Mouse (Mus musculus) embryonic facial prominence, embryonic 12.5 days (tissue): ENCODE data around the gene Vstm4. TPM values are rescaled to one million over a fixed set of nuclear protein-coding genes. Genes with fewer than 3 reads are reported as not detected.

Source experiments
- ATAC-seq: fragments of 200-750 bp; cut with Nextera tagmentation; 2 replicates; pipeline ENCODE4 v1.8.0; 2017; ENCODE audit not compliant: insufficient number of reproducible peaks, insufficient read depth, low FRiP score, low TSS enrichment
- H3K27ac ChIP-seq: fragments of 300-500 bp; sonication (generic); 2 replicates; pipeline ENCODE4 v1.5.1; 2016; ENCODE audit warnings: mild to moderate bottlenecking
- H3K27me3 ChIP-seq: fragments of 300-500 bp; sonication (generic); 2 replicates; pipeline ENCODE4 v1.6.1; 2016; ENCODE audit warnings: mild to moderate bottlenecking, moderate library complexity
- H3K36me3 ChIP-seq: fragments of 300-500 bp; sonication (generic); 2 replicates; pipeline ENCODE4 v1.6.1; 2016; ENCODE audit warnings: mild to moderate bottlenecking
- H3K4me1 ChIP-seq: fragments of 300-500 bp; sonication (generic); 2 replicates; pipeline ENCODE4 v1.6.1; 2016
- H3K4me2 ChIP-seq: fragments of 300-500 bp; sonication (generic); replicated peaks from 2 replicates; pipeline ENCODE4 v1.6.1; 2016; ENCODE audit warnings: mild to moderate bottlenecking, moderate library complexity
- H3K4me3 ChIP-seq: fragments of 300-500 bp; sonication (generic); 2 replicates; pipeline ENCODE4 v1.5.1; 2016; ENCODE audit warnings: mild to moderate bottlenecking
- H3K9ac ChIP-seq: fragments of 300-500 bp; sonication (generic); 2 replicates; pipeline ENCODE4 v1.6.1; 2016; ENCODE audit warnings: mild to moderate bottlenecking, moderate library complexity
- H3K9me3 ChIP-seq: fragments of 300-500 bp; sonication (generic); 2 replicates; pipeline ENCODE4 v1.6.1; 2016; ENCODE audit warnings: mild to moderate bottlenecking, moderate library complexity
- WGBS: fragments of 180-500 bp; shearing (Covaris S2); methylation state at CpG from one replicate; pipeline ENCODE4 v1.1.7; 2016; 5-methylcytosine and 5-hydroxymethylcytosine counted together
- polyA plus RNA-seq: library from polyadenylated mRNA; unstranded; fragments of >200 nt; fragmentation: Nextera tagmentation; extraction: Ambion mirVana; gene quantifications from 2 replicates; pipeline ENCODE4 v1.2.1, GENCODE M21; 2016

Vstm4 gene
- polyA plus RNA-seq, 1 experiment from 2014 or later: 12.8 TPM

DNA sequence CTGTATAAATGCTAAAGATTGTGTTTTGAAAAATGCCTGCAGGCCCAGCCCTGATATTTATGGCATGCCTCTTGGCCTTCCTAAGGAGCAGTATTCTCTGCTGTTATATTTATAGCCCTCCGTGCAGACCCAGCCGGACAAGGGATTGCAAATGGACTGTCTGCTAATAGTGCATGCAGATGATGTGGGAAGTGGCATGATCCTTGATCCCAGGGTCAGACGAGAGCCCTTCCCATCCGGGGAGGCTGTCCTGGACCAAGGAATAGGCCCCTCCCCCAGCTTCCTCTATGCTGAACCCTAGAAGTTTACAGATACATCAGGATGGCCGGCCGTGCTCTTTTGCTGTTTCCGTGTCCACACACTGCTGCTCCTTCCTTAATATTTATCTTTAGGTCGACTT is 102.1 kb downstream of the Vstm4 start:
- H3K4me1 ChIP-seq: no peaks in the 10 kb centered on the region; the same call in none of the 2 replicates
- no peak for ATAC-seq
- no peak overlapping the region for H3K4me2 ChIP-seq
- 45% methylated on average over 8 of the region's 8 CpGs for WGBS
- H3K4me3 ChIP-seq: no peak overlapping the region
- H3K27ac ChIP-seq: no peak overlapping the region
- H3K36me3 ChIP-seq: no peaks in the 10 kb centered on the region
- H3K9ac ChIP-seq: no peak overlapping the region
- H3K27me3 ChIP-seq: no peaks in the 10 kb centered on the region
- no peaks in the 10 kb centered on the region for H3K9me3 ChIP-seq

GRCm38 (mm10) chr14:32960481-32960880 is 103.9 kb downstream of the Vstm4 start:
- peaks cover 11% of the 10 kb centered on the region for H3K4me1 ChIP-seq
- no peak overlapping the region for H3K4me2 ChIP-seq
- WGBS: 37% methylated on average over 5 of the region's 5 CpGs
- no peak overlapping the region for H3K9ac ChIP-seq
- no peak for ATAC-seq
- H3K27me3 ChIP-seq: no peaks in the 10 kb centered on the region
- no peaks in the 10 kb centered on the region for H3K36me3 ChIP-seq
- H3K27ac ChIP-seq: no peak overlapping the region
- no peak overlapping the region for H3K4me3 ChIP-seq
- no peaks in the 10 kb centered on the region for H3K9me3 ChIP-seq

DNA sequence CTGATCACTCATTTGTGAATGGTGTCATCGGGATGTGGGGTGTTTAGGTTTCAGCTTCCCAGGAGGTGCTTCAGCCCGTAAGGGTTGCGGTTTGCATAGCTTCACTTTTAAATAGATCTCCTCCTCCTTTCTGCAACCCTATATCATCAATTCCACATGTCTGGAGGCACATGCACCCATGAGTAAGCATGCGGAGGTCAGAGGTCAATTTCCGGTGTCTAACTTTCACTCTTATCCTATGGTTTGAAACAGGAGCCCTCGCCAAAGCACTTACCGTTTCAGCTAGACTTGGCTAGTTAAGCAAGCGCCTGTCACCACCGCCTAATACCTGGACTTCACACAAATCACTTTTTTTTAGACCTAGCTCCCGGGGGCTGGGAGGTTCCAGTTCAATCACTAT is 108.2 kb downstream of the Vstm4 start:
- no peaks in the 10 kb centered on the region for H3K27me3 ChIP-seq
- H3K4me3 ChIP-seq: no peak overlapping the region
- no peaks in the 10 kb centered on the region for H3K9me3 ChIP-seq
- H3K36me3 ChIP-seq: no peaks in the 10 kb centered on the region
- no peak overlapping the region for H3K9ac ChIP-seq
- no peak overlapping the region for H3K4me2 ChIP-seq
- peaks cover 11% of the 10 kb centered on the region for H3K4me1 ChIP-seq
- WGBS: 31% methylated on average over 10 of the region's 10 CpGs
- ATAC-seq: no peak
- no peak overlapping the region for H3K27ac ChIP-seq

GRCm38 (mm10) chr14:32970700-32971099 is 114.1 kb downstream of the Vstm4 start:
- no peak for ATAC-seq
- H3K4me2 ChIP-seq: no peak overlapping the region
- H3K27ac ChIP-seq: no peak overlapping the region
- H3K9me3 ChIP-seq: no peaks in the 10 kb centered on the region
- H3K27me3 ChIP-seq: no peaks in the 10 kb centered on the region
- H3K9ac ChIP-seq: no peak overlapping the region
- no peaks in the 10 kb centered on the region for H3K36me3 ChIP-seq
- H3K4me3 ChIP-seq: no peak overlapping the region
- WGBS: 64% methylated on average over 9 of the region's 9 CpGs
- no peaks in the 10 kb centered on the region for H3K4me1 ChIP-seq

DNA sequence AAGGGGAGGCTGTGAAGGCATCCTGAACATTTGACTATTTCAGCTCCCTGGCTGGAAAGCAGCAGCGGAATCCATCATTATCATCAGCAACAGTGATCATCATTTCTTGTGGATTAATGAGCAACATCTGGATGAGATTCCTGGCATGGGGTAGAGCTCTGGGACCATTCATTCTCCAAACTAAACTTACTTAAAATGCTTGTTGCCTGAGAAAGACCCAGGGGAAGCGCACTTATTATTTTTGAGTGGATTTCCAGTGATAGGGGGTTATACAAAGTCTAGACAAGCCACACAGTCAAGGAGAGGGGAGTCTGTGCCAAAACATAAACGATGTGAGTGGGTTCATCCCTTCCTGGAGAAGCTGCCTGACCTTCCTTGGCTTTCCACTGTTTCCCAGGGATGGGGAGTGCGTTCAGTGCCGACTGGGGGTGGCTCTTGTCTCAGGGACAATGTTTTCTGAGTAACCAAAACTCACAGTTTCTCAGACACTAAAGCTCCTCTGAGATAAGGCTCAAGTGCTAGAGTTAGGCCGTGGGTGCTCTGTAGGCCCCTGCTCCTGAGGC is 127.7 kb downstream of the Vstm4 start:
- Histone ChIP-seq H3K9ac (no peak overlapping the region), H3K4me3 (no peak overlapping the region), H3K4me1 (0 out of 2 replicates have a peak, but pooled peaks cover 8% of the 10 kb centered on the region), H3K9me3 (no peaks in the 10 kb centered on the region), H3K27me3 (no peaks in the 10 kb centered on the region), H3K4me2 (no peak overlapping the region), H3K36me3 (no peaks in the 10 kb centered on the region), H3K27ac (peak overlapping the region; percentile 1; the same call in 1 of the 2 replicates)
- no peak for ATAC-seq
- 64% methylated on average over 6 of the region's 6 CpGs for WGBS

GRCm38 (mm10) chr14:32986659-32987058 is 130.1 kb downstream of the Vstm4 start:
- H3K9ac ChIP-seq: no peak overlapping the region
- ATAC-seq: no peak
- no peaks in the 10 kb centered on the region for H3K27me3 ChIP-seq
- H3K4me2 ChIP-seq: no peak overlapping the region
- 68% methylated on average over 4 of the region's 4 CpGs for WGBS
- no peaks in the 10 kb centered on the region for H3K9me3 ChIP-seq
- H3K4me3 ChIP-seq: no peak overlapping the region
- no peak overlapping the region for H3K27ac ChIP-seq
- H3K4me1 ChIP-seq: 0 out of 2 replicates have a peak, but pooled peaks cover 8% of the 10 kb centered on the region
- H3K36me3 ChIP-seq: no peaks in the 10 kb centered on the region

Other genes with a start within 250 kb of the Vstm4 start
- gene 3425401B19Rik, start 171.5 kb upstream of the Vstm4 start, polyA plus RNA-seq: 0.37 and 0.47 TPM in 2 replicates
- 0.26 TPM in 1 of 2 replicates, not detected in the other for gene Tmem273, start 70.8 kb upstream of the Vstm4 start, polyA plus RNA-seq
- gene Fam170b, start 22.8 kb upstream of the Vstm4 start, polyA plus RNA-seq: not detected in 2 replicates
- gene Lrrc18, start 134.6 kb downstream of the Vstm4 start, polyA plus RNA-seq: 0.45 and 0.59 TPM in 2 replicates